Mouse (Mus musculus): Measurements from ENCODE around the gene Wnt10a. TPM values are rescaled to one million over a fixed set of nuclear protein-coding genes. Genes with fewer than 3 reads are reported as not detected.
"Not testable (repeated sequence)": the region's sequence is repeated elsewhere in the genome, so short reads cannot be mapped to it uniquely, and the experiment has no call there.

Gene Wnt10a
- polyA plus RNA-seq, 1 experiment from 2014 or later = 0.21 TPM

DNA sequence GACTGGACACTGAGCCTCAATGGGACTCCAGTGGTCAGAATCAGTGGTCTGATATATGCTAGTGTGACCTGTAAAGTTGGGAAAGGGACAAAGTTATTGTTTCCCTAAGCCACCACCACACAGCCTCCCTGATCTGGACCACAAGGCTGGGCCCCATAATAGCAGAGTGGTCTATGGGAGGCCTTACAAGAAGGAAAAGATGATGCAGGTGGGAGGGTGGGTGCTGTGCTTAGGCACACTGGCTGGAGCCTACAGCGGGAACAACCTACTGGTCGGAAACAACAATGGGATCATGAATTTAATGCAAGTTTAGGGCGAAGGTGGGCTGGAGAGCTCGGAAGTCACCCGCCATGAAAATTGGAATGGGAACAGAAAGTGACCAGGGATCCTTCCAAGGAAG lies 14.5 kb downstream of the Wnt10a start:
- 17% methylated on average over 5 of the region's 5 CpGs for WGBS
- Histone ChIP-seq H3K27ac (no peak overlapping the region), H3K4me3 (replicated peaks; ENCODE audit: low read length) (no peak overlapping the region), H3K9me3 (ENCODE audit: control insufficient read depth, low read length) (no peaks in the 10 kb centered on the region), H3K9ac (no peak overlapping the region), H3K4me2 (replicated peaks) (peak overlapping the region; percentile 62; the same call in 1 of the 2 replicates), H3K27me3 (ENCODE audit: control insufficient read depth, insufficient read depth, low read length) (peaks cover 55% of the 10 kb centered on the region), H3K4me1 (replicated peaks; ENCODE audit: control insufficient read depth, insufficient read depth, low read length) (peaks cover 32% of the 10 kb centered on the region), H3K36me3 (replicated peaks; ENCODE audit: control insufficient read depth, insufficient read depth) (no peaks in the 10 kb centered on the region)
- no peak for DNase-seq (ENCODE audit: low spot score)
- ATAC-seq (ENCODE audit: low FRiP score) = no peak

DNA sequence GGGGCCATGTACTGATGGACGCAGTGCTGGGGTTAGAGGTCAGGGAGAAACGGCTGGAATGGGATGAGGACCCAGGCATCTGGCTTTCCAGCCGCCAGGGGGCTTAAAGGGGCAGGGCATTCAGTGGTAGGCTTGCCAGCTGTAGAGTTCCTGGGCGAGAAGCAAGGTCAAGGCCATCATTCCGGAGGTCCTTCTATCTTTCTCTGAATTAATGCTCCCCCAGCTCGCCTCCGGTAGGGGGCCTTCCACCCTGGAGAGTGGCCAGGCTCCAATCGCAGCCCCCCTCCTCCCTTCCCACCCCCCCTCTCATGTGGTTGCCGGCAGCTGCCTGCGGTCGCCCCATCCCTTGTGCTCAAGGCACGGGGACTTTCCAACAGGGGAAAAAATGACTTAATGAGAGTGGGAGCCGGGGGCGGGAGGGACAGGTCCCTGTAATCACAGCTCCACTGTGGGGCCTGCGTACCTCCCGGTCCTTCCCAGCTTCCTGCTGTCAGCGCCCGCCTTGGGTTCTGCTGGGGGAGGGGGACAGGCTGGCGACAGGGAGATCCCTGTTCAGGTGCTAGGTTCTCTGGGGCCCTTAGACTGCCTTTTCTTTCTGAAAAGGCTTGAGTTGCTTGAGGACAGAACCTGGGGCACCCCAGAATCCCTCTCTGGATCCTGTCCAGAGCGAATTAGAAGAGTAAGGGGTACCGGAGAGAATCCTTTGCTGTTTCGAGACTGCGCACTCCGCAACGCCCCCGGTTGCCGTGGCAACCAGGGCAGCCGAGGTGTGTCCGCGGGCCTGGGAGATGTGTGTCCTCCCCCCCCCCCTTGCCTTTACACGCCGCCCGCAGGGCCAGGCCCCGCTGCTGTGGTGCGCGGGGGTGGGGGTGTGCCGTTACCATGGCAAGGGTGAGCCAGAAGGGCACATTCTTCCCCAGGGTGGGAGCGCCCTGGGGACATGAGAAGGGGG lies 15.3 kb downstream of the Wnt10a start:
- Histone ChIP-seq H3K4me3 (replicated peaks; ENCODE audit: low read length) (peak overlapping the region; percentile 25), H3K27ac (peak overlapping the region; percentile 26; the same call in 1 of the 2 replicates), H3K9me3 (ENCODE audit: control insufficient read depth, low read length) (no peaks in the 10 kb centered on the region), H3K4me2 (replicated peaks) (peak overlapping the region; percentile 62), H3K9ac (peak overlapping the region; percentile 48), H3K4me1 (replicated peaks; ENCODE audit: control insufficient read depth, insufficient read depth, low read length) (peaks cover 32% of the 10 kb centered on the region), H3K36me3 (replicated peaks; ENCODE audit: control insufficient read depth, insufficient read depth) (no peaks in the 10 kb centered on the region), H3K27me3 (ENCODE audit: control insufficient read depth, insufficient read depth, low read length) (peaks cover 47% of the 10 kb centered on the region)
- DNase-seq (ENCODE audit: low spot score) (peak; percentile 66), ATAC-seq (ENCODE audit: low FRiP score) (peak; percentile 33)
- WGBS = under 1% methylated on average over 36 of the region's 38 CpGs

DNA sequence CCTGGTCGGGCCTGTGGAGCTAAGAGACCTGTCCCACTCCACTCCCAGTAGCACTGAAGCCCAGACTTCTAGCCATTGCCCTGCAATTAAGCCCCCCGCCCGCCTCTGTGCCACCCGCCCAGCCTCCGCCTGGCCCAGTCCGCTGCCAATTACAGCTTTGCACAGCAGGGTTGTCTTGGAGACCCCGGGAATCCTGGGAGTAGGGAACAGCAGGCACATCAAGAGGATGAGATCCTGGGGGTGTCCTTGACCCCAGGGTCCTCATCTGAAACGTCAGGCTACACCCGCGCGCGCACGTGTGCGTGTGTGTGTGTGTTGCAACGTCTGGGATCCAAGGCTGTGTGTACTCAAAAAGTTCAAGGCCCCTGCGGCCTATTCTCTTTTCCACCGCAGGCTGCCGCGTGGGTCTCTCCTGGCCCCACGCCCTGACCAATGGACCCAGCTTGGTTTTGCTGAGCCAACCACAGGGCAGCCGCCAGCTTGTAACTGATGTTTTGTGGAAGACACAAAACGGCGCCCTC lies 16.3 kb downstream of the Wnt10a start:
- Histone ChIP-seq H3K27ac (no peak overlapping the region), H3K4me3 (replicated peaks; ENCODE audit: low read length) (peak overlapping the region; percentile 7; the same call in 1 of the 2 replicates), H3K4me2 (replicated peaks) (peak overlapping the region; percentile 62), H3K9ac (0 out of 2 replicates have a peak overlapping the region, but pooled peaks have one; percentile 48), H3K4me1 (replicated peaks; ENCODE audit: control insufficient read depth, insufficient read depth, low read length) (peaks cover 32% of the 10 kb centered on the region), H3K27me3 (ENCODE audit: control insufficient read depth, insufficient read depth, low read length) (peaks cover 37% of the 10 kb centered on the region), H3K36me3 (replicated peaks; ENCODE audit: control insufficient read depth, insufficient read depth) (no peaks in the 10 kb centered on the region), H3K9me3 (ENCODE audit: control insufficient read depth, low read length) (no peaks in the 10 kb centered on the region)
- 3% methylated on average over 23 of the region's 23 CpGs for WGBS
- DNase-seq (ENCODE audit: low spot score) (no peak), ATAC-seq (ENCODE audit: low FRiP score) (peak; percentile 12; the same call in 1 of the 2 replicates)

DNA sequence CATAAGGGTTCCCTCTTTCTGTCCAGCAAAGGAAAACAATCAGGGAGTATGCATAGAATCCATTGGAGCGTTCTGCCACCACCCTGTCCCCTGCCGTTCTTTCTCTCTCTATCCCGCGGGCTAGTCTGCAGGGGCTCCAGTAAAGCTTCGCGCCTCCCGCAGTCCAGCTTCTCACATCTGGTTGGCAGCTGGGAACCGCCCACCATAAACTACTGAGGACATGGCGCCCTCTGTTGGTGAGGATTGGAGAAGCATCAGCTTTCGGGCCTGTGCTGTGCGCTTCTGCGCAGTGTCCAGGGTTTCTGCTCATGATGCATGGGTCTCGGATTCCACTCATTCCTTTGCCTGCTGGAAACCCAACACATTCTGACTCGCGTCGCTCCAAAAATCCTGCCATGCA lies 16.8 kb downstream of the Wnt10a start:
- under 1% methylated on average over 16 of the region's 16 CpGs for WGBS
- DNase-seq (ENCODE audit: low spot score) (peak; percentile 96), ATAC-seq (ENCODE audit: low FRiP score) (peak; percentile 75)
- no peaks in the 10 kb centered on the region for H3K36me3 ChIP-seq (replicated peaks; ENCODE audit: control insufficient read depth, insufficient read depth)
- peak overlapping the region; percentile 48; the same call in 1 of the 2 replicates for H3K9ac ChIP-seq
- no peaks in the 10 kb centered on the region for H3K9me3 ChIP-seq (ENCODE audit: control insufficient read depth, low read length)
- H3K4me3 ChIP-seq (replicated peaks; ENCODE audit: low read length) = 0 out of 2 replicates have a peak overlapping the region, but pooled peaks have one; percentile 10
- peak overlapping the region; percentile 62 for H3K4me2 ChIP-seq (replicated peaks)
- peaks cover 32% of the 10 kb centered on the region for H3K4me1 ChIP-seq (replicated peaks; ENCODE audit: control insufficient read depth, insufficient read depth, low read length)
- no peak overlapping the region for H3K27ac ChIP-seq
- H3K27me3 ChIP-seq (ENCODE audit: control insufficient read depth, insufficient read depth, low read length) = peaks cover 33% of the 10 kb centered on the region

DNA sequence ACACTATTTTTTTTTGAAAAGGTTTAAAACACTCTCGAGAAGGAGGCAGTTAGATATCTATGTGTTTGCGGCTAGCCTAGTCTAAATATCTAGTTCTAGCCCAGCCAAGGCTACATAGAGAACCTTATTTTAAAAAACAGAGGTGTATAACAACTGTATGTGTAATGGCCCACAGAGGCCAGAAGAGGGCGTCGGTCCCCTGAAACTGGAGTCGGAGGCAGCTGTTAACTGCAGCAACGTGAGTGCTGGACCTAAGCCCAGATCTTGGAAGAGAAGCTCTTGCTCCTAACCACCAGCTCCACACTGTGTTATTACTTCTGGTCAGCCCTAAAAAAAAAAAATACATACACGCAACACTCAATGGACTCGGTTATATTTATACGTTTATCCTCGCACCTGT lies 17.7 kb downstream of the Wnt10a start:
- Histone ChIP-seq H3K27me3 (ENCODE audit: control insufficient read depth, insufficient read depth, low read length) (peaks cover 26% of the 10 kb centered on the region), H3K36me3 (replicated peaks; ENCODE audit: control insufficient read depth, insufficient read depth) (no peaks in the 10 kb centered on the region), H3K27ac (no peak overlapping the region), H3K4me1 (replicated peaks; ENCODE audit: control insufficient read depth, insufficient read depth, low read length) (peaks cover 25% of the 10 kb centered on the region), H3K9me3 (ENCODE audit: control insufficient read depth, low read length) (no peaks in the 10 kb centered on the region), H3K4me3 (replicated peaks; ENCODE audit: low read length) (no peak overlapping the region), H3K4me2 (replicated peaks) (no peak overlapping the region), H3K9ac (no peak overlapping the region)
- 62% methylated on average over 10 of the region's 10 CpGs for WGBS
- DNase-seq (ENCODE audit: low spot score) = no peak
- no peak for ATAC-seq (ENCODE audit: low FRiP score)

DNA sequence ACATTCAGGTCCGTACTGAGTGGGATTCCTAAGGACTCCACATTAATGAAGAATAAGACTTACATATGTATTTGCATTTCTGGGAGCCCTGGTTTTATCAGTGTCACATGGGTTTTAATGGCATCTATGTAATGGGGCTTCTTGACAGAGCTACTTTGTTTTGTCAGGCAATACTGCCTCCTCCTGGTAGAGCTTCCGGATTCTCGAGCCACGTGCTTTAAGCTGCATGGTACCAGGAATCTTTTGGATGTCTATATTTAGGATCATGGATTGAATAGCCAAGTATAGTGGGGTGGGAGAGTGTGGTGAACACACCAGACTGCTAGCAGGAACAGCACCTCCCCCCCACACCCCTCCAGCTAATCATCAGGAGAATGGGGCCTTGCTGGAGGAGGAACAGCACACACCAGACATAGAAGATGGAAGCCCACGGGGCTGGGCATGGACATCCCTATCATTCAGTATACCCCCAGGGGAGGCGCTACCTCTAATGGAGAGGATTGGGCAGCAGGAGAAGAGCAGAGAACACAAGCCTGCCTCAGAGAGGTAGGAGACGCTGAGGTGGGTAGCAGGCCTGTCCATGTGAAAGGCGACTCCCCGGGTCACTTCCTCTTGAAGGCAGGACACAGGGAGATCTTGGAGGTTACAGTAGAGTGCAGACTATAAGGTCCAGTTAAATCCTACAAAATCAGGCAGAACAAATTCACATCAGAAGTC lies 23.8 kb downstream of the Wnt10a start:
- DNase-seq (ENCODE audit: low spot score) (no peak), ATAC-seq (ENCODE audit: low FRiP score) (no peak)
- H3K27ac ChIP-seq = no peak overlapping the region
- no peaks in the 10 kb centered on the region for H3K36me3 ChIP-seq (replicated peaks; ENCODE audit: control insufficient read depth, insufficient read depth)
- no peak overlapping the region for H3K4me2 ChIP-seq (replicated peaks)
- H3K27me3 ChIP-seq (ENCODE audit: control insufficient read depth, insufficient read depth, low read length) = no peaks in the 10 kb centered on the region
- no peaks in the 10 kb centered on the region for H3K9me3 ChIP-seq (ENCODE audit: control insufficient read depth, low read length)
- no peak overlapping the region for H3K9ac ChIP-seq
- H3K4me1 ChIP-seq (replicated peaks; ENCODE audit: control insufficient read depth, insufficient read depth, low read length) = peaks cover 8% of the 10 kb centered on the region
- WGBS = 82% methylated on average over 9 of the region's 9 CpGs
- H3K4me3 ChIP-seq (replicated peaks; ENCODE audit: low read length) = no peak overlapping the region

DNA sequence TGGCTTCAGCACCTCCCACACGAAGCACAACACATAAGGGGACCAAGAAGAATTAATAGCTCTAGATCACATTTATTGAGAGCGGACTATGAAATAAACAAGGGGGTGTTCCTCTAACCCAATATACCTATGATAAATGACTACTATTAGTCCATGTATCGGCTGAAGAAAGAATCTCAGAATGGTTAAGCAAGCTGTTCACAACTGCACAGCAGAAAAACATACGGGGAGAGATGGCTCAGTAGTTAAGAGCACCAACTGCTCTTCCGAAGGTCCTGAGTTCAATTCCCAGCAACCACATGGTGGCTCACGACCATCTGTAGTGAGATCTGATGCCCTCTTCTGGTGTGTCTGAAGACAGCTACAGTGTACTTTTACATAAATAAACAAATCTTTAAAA lies 24.6 kb downstream of the Wnt10a start:
- H3K27me3 ChIP-seq (ENCODE audit: control insufficient read depth, insufficient read depth, low read length); H3K9ac ChIP-seq; DNase-seq (ENCODE audit: low spot score); H3K36me3 ChIP-seq (replicated peaks; ENCODE audit: control insufficient read depth, insufficient read depth); ATAC-seq (ENCODE audit: low FRiP score); H3K4me3 ChIP-seq (replicated peaks; ENCODE audit: low read length); H3K9me3 ChIP-seq (ENCODE audit: control insufficient read depth, low read length); H3K27ac ChIP-seq; H3K4me1 ChIP-seq (replicated peaks; ENCODE audit: control insufficient read depth, insufficient read depth, low read length); H3K4me2 ChIP-seq (replicated peaks): not testable (repeated sequence)
- WGBS = 87% methylated on average over 6 of the region's 6 CpGs

DNA sequence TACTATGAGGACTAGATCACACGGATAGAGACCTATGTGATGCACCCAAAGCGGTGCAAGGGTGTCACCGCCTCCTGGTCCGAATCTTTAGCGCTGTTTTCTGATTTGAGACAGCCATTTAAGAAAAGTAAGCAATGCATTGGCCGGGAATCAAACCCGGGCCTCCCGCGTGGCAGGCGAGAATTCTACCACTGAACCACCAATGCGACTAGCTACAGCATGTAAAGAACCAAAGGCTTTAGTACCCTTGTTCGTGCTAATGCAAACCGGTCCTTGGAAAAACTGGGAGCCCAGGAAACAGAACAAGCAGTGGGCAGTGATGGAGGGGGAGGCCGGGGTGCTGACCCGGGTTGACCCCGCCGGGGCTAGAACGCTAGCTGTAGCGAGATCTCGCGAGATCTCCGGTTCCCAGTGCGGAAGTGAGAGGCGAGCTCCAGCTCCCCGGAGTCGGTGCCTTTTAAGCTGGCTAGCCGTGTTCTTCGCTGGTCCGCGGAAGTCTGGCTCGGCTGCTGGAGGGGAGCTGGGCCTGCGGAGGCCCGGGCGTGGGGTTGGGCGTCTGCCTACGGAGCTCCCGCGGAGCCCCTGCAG lies 25.4 kb downstream of the Wnt10a start:
- no peaks in the 10 kb centered on the region for H3K9me3 ChIP-seq (ENCODE audit: control insufficient read depth, low read length)
- H3K4me2 ChIP-seq (replicated peaks) = peak overlapping the region; percentile 68
- peak; percentile 90 for DNase-seq (ENCODE audit: low spot score)
- H3K27me3 ChIP-seq (ENCODE audit: control insufficient read depth, insufficient read depth, low read length) = no peaks in the 10 kb centered on the region
- peaks cover 8% of the 10 kb centered on the region for H3K4me1 ChIP-seq (replicated peaks; ENCODE audit: control insufficient read depth, insufficient read depth, low read length)
- no peaks in the 10 kb centered on the region for H3K36me3 ChIP-seq (replicated peaks; ENCODE audit: control insufficient read depth, insufficient read depth)
- 5% methylated on average over 38 of the region's 38 CpGs for WGBS
- peak; percentile 90 for ATAC-seq (ENCODE audit: low FRiP score)
- peak overlapping the region; percentile 71 for H3K9ac ChIP-seq
- peak overlapping the region; percentile 86 for H3K27ac ChIP-seq
- peak overlapping the region; percentile 49 for H3K4me3 ChIP-seq (replicated peaks; ENCODE audit: low read length)
